Mouse (Mus musculus) midbrain, embryonic 10.5 days (tissue): Measurements from ENCODE around the gene Smim22. TPM values are rescaled to one million over a fixed set of nuclear protein-coding genes. Genes with fewer than 3 reads are reported as not detected.

Source experiments
- DNase-seq: peaks from one replicate; pipeline ENCODE4 v3.0.0-alpha.2; 2017; ENCODE audit warnings: low spot score
- H3K27ac ChIP-seq: fragments of 300-500 bp; sonication (generic); replicated peaks from 2 replicates; pipeline ENCODE4 v1.5.1; 2016; ENCODE audit warnings: mild to moderate bottlenecking
- H3K27me3 ChIP-seq: fragments of 300-500 bp; sonication (generic); 2 replicates; pipeline ENCODE4 v1.6.1; 2016; ENCODE audit warnings: low read depth, mild to moderate bottlenecking; ENCODE audit not compliant: poor library complexity, severe bottlenecking
- H3K36me3 ChIP-seq: fragments of 300-500 bp; sonication (generic); 2 replicates; pipeline ENCODE4 v1.6.1; 2016; ENCODE audit warnings: mild to moderate bottlenecking, moderate library complexity
- H3K4me1 ChIP-seq: fragments of 300-500 bp; sonication (generic); 2 replicates; pipeline ENCODE4 v1.6.1; 2016
- H3K4me3 ChIP-seq: fragments of 300-500 bp; sonication (generic); 2 replicates; pipeline ENCODE4 v1.5.1; 2016; ENCODE audit warnings: mild to moderate bottlenecking, moderate library complexity
- H3K9me3 ChIP-seq: fragments of 300-500 bp; sonication (generic); replicated peaks from 2 replicates; pipeline ENCODE4 v1.6.1; 2016; ENCODE audit warnings: mild to moderate bottlenecking
- WGBS: fragments of 180-500 bp; shearing (Covaris S2); methylation state at CpG from one replicate; pipeline ENCODE4 v1.1.7; 2016; 5-methylcytosine and 5-hydroxymethylcytosine counted together
- polyA plus RNA-seq: library from polyadenylated mRNA; unstranded; fragments of >200 nt; fragmentation: Nextera tagmentation; extraction: Ambion mirVana; gene quantifications from 2 replicates; pipeline ENCODE4 v1.2.1, GENCODE M21; 2016

The Smim22 gene
- polyA plus RNA-seq, 1 experiment from 2014 or later, result 1.0 TPM

DNA sequence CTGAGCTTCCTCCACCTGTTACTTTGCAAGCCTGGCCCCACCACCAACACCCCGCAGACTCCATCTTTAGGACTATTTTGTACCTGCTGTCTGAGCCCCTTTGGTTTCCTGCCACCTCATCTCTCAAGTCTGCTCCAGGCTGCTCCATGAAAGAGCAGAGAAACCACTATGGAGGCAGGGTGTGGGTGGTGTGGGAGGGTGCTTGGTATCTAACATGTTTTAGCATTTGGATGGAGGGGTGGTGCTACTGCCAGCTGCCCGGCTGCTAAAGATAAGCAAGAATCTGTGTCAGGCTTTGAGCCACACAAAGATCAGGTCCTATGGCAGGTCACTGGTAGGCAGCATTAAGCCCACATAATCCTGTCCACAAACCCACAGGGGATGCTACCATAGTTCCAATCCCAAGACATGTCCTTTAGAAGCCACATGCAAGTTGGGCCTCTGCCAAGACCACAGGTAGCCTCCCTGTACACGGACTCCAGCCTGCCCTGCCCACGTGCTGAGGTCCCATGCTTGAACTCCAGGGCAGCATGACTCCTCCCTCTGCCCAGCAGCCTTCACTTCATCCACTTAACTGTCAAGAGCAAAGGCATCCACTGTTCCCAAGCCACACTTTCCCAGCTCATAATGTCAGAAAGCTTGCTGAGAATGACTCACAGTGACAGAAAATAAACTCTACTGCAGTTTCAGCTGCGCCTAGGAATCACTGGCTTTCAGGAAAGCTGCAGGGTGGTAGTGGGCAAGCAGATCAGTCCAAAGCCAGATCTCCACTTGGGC is 28.6 kb upstream of the Smim22 start:
- Histone ChIP-seq H3K9me3 (no peaks in the 10 kb centered on the region), H3K4me3 (no peak overlapping the region), H3K4me1 (no peaks in the 10 kb centered on the region), H3K36me3 (no peaks in the 10 kb centered on the region), H3K27ac (no peak overlapping the region), H3K27me3 (no peaks in the 10 kb centered on the region)
- WGBS, result 69% methylated on average over 5 of the region's 5 CpGs
- DNase-seq, result no peak

DNA sequence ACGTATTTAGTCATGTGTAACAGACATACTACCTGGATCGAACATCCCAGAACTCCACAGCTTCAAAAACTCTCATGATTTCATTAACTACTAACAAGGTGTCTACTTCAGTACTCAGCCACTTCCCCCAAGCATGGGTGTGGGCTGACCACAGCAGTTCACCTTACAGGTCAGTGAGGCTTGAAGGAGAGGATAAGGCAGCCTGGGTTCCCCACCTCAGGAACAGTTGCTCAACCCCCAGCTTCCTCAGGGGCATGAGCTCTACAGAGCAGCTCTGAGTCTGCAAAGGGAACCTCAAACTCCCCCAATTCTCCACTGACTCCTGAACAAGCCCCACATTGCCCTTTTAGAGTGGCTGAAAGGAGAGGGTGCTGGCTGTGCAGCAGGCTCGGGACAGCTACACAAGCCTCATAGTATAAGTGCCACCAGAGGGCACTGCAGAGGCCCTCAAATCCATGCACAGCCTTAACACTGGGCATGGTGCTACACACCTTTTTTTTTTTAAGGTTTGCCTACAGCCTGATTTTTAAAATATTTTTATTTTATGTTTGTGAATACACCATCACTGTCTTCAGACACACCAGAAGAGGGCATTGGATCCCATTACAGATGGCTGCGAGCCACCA is 27.2 kb upstream of the Smim22 start:
- no peak for DNase-seq
- no peaks in the 10 kb centered on the region for H3K36me3 ChIP-seq
- H3K9me3 ChIP-seq, result no peaks in the 10 kb centered on the region
- 80% methylated on average over 4 of the region's 4 CpGs for WGBS
- H3K4me1 ChIP-seq, result no peaks in the 10 kb centered on the region
- H3K27me3 ChIP-seq, result no peaks in the 10 kb centered on the region
- H3K4me3 ChIP-seq, result no peak overlapping the region
- H3K27ac ChIP-seq, result no peak overlapping the region

DNA sequence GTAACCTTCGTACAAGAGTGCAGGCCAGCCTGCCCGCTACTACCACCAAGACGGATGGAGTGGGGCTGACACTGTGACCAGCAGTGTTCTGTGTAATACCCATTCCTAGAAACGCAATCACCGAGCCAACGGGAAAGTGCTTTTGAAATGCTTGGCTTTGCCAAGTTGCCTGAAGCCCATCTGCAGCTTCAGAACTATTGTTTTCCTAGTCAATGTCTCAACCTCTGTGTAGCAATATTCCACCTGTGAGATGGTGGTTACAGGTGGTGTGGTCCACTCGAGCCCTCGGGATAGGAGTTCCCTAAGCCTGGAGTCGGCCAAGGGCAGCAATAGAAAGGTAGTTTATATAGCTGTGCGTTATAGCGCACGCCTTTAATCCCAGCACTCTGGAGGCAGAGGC is 22.4 kb upstream of the Smim22 start:
- no peaks in the 10 kb centered on the region for H3K4me1 ChIP-seq
- no peaks in the 10 kb centered on the region for H3K27me3 ChIP-seq
- H3K36me3 ChIP-seq, result no peaks in the 10 kb centered on the region
- no peak overlapping the region for H3K27ac ChIP-seq
- H3K4me3 ChIP-seq, result no peak overlapping the region
- WGBS, result 90% methylated on average over 12 of the region's 12 CpGs
- DNase-seq, result no peak
- H3K9me3 ChIP-seq, result no peaks in the 10 kb centered on the region

DNA sequence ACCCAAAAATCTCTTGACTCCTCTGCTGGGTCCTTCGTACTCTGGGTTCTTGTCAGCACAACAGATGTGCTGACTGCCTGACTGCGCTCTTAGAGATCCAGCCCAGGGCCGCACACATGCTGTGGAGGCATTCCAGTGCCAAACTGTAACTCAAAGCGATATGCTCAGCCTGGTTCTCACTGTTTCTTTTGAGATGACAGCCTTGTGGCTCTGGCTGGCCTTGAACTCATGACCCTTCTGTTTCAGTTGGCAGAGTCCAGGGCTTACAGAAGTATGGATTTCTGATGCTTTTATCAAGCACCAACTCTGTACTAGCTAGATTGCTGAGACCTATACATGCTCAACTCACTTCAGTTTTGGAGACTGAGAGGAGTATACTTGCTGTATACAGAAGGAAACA is 13.8 kb upstream of the Smim22 start:
- Histone ChIP-seq H3K4me3 (no peak overlapping the region), H3K27ac (no peak overlapping the region), H3K27me3 (no peaks in the 10 kb centered on the region), H3K9me3 (no peaks in the 10 kb centered on the region), H3K36me3 (no peaks in the 10 kb centered on the region), H3K4me1 (no peaks in the 10 kb centered on the region)
- no peak for DNase-seq
- WGBS, result 80% methylated on average over 4 of the region's 4 CpGs

- no peak for DNase-seq
- Histone ChIP-seq H3K27me3 (no peaks in the 10 kb centered on the region), H3K4me1 (no peaks in the 10 kb centered on the region), H3K4me3 (no peak within 1 kb of the TSS), H3K36me3 (no peaks in the 10 kb centered on the region), H3K27ac (no peak within 1 kb of the TSS), H3K9me3 (no peaks in the 10 kb centered on the region)
- 60% methylated on average over 3 of the region's 3 CpGs for WGBS
Measured at GRCm38 (mm10) chr16:4997553-4997952, 9.5 kb upstream of the Smim22 start, which contains the start of gene Sept12. TSS of gene Sept12 (minus strand) at chr16:4997852.

- no peaks in the 10 kb centered on the region for H3K36me3 ChIP-seq
Measured at GRCm38 (mm10) chr16:4998984-4999383, 8.1 kb upstream of the Smim22 start.

GRCm38 (mm10) chr16:5000611-5001010 is 6.5 kb upstream of the Smim22 start:
- WGBS, result 75% methylated on average over 3 of the region's 3 CpGs
- Histone ChIP-seq H3K9me3 (no peaks in the 10 kb centered on the region), H3K4me1 (no peaks in the 10 kb centered on the region), H3K36me3 (no peaks in the 10 kb centered on the region), H3K27me3 (no peaks in the 10 kb centered on the region), H3K4me3 (no peak overlapping the region), H3K27ac (no peak overlapping the region)
- no peak for DNase-seq

More at GRCm38 (mm10) chr16:4998984-4999383, 8.1 kb upstream of the Smim22 start:
- no peaks in the 10 kb centered on the region for H3K27me3 ChIP-seq
- DNase-seq, result no peak
- no peaks in the 10 kb centered on the region for H3K4me1 ChIP-seq
- 85% methylated on average over 1 of the region's 1 CpGs for WGBS
- H3K27ac ChIP-seq, result no peak overlapping the region
- no peaks in the 10 kb centered on the region for H3K9me3 ChIP-seq
- H3K4me3 ChIP-seq, result no peak overlapping the region

DNA sequence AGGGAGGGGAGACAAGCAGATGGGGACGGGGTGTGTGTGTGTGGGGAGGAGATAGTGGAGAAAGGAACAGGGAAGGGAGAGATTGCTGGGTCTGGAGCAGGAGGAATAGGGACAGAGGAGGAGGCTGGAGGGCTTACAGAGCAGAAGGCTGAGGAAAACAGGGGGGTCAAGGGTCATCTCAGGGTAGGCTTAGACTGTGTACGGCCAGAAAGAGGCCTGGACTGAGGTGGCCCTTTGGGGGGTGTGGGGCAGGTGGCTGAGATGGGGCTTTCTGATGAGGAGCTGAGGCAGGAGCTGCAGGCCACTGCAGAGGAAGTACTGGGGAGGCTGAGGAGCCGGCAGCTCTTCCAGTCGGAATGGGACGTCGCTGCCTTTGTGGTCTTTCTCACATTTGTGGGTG is 404 bp downstream of the Smim22 start:
- peaks cover 25% of the 10 kb centered on the region for H3K4me1 ChIP-seq
- peak overlapping the region; percentile 33 for H3K27ac ChIP-seq
- H3K9me3 ChIP-seq, result no peaks in the 10 kb centered on the region
- no peak overlapping the region for H3K4me3 ChIP-seq
- no peak for DNase-seq
- no peaks in the 10 kb centered on the region for H3K27me3 ChIP-seq
- peaks cover 19% of the 10 kb centered on the region; the same call in 1 of the 2 replicates for H3K36me3 ChIP-seq
- WGBS, result 48% methylated on average over 6 of the region's 6 CpGs

GRCm38 (mm10) chr16:5008076-5008475 is 988 bp downstream of the Smim22 start:
- H3K36me3 ChIP-seq, result peaks cover 19% of the 10 kb centered on the region; the same call in 1 of the 2 replicates
- H3K4me3 ChIP-seq, result no peak overlapping the region
- H3K4me1 ChIP-seq, result peaks cover 31% of the 10 kb centered on the region
- no peak overlapping the region for H3K27ac ChIP-seq
- WGBS, result 87% methylated on average over 12 of the region's 12 CpGs
- H3K9me3 ChIP-seq, result no peaks in the 10 kb centered on the region
- no peak for DNase-seq
- no peaks in the 10 kb centered on the region for H3K27me3 ChIP-seq

- H3K36me3 ChIP-seq, result peaks cover 33% of the 10 kb centered on the region
- no peak for DNase-seq
Measured at GRCm38 (mm10) chr16:5010371-5010935, 3.4 kb downstream of the Smim22 start.

DNA sequence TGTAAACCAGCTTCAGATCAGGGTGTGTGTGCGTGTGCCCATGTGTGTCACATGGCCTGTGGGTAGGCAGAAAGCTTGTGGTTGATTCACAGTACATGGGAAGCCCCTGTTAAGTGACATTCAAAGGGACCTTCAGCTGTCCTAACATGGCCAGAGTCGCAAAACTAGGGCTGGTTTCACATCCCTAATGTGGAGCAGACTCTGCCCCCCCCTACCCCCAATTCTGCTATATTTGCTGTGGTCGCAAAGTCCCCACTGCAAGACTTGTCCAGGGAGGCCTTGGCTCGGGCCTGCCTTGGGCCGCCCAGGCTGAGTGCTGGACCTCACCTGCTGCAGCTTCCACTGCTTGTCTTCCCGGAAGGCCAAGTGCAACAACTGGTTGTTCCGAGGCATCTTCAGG is 4.2 kb downstream of the Smim22 start:
- Histone ChIP-seq H3K9me3 (no peaks in the 10 kb centered on the region), H3K4me1 (peaks cover 32% of the 10 kb centered on the region), H3K4me3 (no peak overlapping the region), H3K36me3 (peaks cover 41% of the 10 kb centered on the region), H3K27me3 (no peaks in the 10 kb centered on the region), H3K27ac (no peak overlapping the region)
- DNase-seq, result no peak
- 87% methylated on average over 7 of the region's 7 CpGs for WGBS

More at GRCm38 (mm10) chr16:5010371-5010935, 3.4 kb downstream of the Smim22 start:
- no peaks in the 10 kb centered on the region for H3K9me3 ChIP-seq
- no peak overlapping the region for H3K4me3 ChIP-seq
- no peak overlapping the region for H3K27ac ChIP-seq
- 92% methylated on average over 10 of the region's 10 CpGs for WGBS
- H3K4me1 ChIP-seq, result peaks cover 32% of the 10 kb centered on the region
- H3K27me3 ChIP-seq, result no peaks in the 10 kb centered on the region

DNA sequence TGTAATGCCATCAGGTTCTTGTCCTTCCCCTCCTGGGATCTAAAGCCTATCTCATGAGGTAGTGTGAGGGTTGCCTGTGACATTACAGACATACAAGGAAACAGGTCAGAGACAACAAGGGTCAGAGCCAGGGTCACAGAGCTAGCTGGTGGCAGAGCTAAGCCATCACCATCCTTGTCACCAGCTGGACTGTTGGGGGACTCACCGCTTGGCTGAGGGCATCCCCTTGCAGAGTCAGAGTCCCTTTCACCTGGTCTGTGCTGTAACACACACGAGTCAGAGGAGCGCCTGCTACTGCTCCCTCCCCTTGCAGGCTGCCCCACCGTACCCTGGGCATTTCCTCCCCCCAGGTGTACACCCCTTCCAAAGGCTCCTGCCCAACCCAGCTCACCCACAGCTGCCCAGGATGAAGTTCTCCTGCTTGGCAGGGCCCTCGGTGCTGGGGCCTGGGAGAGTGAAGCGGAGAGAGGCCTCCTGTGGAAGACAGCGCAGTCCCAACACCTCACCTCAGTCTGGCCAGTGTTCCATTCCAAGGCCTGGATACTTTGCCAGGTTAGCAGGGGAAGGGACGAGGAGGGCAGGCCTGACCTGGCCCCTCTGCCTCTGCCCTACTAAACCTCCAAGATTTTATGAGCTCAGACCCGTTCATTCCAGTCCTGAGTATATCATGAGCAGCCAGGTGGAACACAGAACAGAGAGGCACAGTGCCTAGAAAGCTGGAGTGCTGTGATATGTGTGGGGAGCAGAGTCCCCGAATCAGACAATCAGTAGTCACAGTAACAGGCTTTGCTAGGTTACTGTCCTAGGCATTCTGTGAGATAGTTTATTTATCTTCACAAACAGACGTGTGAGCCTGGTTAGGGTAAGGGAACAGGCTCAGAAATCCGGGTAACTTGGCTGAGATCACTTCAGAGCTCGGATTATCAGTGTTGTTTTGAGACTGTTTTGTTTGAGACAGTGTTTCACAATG is 5.2 kb downstream of the Smim22 start:
- 58% methylated on average over 13 of the region's 13 CpGs for WGBS
- Histone ChIP-seq H3K36me3 (peaks cover 52% of the 10 kb centered on the region), H3K9me3 (no peaks in the 10 kb centered on the region), H3K4me3 (peak overlapping the region; percentile 80), H3K27me3 (no peaks in the 10 kb centered on the region), H3K27ac (peak overlapping the region; percentile 87; the same call in 1 of the 2 replicates), H3K4me1 (peaks cover 28% of the 10 kb centered on the region)
- DNase-seq, result no peak
